Mouse (Mus musculus): ENCODE results near the gene Hivep3. TPM values are rescaled to one million over a fixed set of nuclear protein-coding genes. Genes with fewer than 3 reads are reported as not detected.

Gene Hivep3
- polyA plus RNA-seq, 1 experiment from 2014 or later = 17.1 TPM

- DNase-seq = no peak
- Histone ChIP-seq H3K4me2 (ENCODE audit: low read length) (no peak overlapping the region), H3K4me3 (replicated peaks; ENCODE audit: low read depth, low read length) (no peak overlapping the region), H3K27ac (replicated peaks; ENCODE audit: low read depth, low read length) (no peak overlapping the region), H3K36me3 (ENCODE audit: control insufficient read depth, insufficient read depth, low read length) (no peaks in the 10 kb centered on the region), H3K9ac (replicated peaks; ENCODE audit: low read length) (no peak overlapping the region), H3K4me1 (ENCODE audit: control insufficient read depth, insufficient read depth, low read length) (no peaks in the 10 kb centered on the region), H3K9me3 (ENCODE audit: control insufficient read depth, low read length) (no peaks in the 10 kb centered on the region), H3K27me3 (ENCODE audit: control insufficient read depth, insufficient read depth, low read length) (no peaks in the 10 kb centered on the region)
- no peak for ATAC-seq (ENCODE audit: low FRiP score, low TSS enrichment)
- WGBS = 89% methylated on average over 7 of the region's 7 CpGs
Measured at GRCm38 (mm10) chr4:120045871-120046270, 312.3 kb downstream of the Hivep3 start.

GRCm38 (mm10) chr4:120047060-120047459 lies 313.5 kb downstream of the Hivep3 start:
- no peaks in the 10 kb centered on the region for H3K27me3 ChIP-seq (ENCODE audit: control insufficient read depth, insufficient read depth, low read length)
- no peaks in the 10 kb centered on the region for H3K36me3 ChIP-seq (ENCODE audit: control insufficient read depth, insufficient read depth, low read length)
- DNase-seq (no peak), ATAC-seq (ENCODE audit: low FRiP score, low TSS enrichment) (no peak)
- WGBS = 35% methylated on average over 4 of the region's 4 CpGs
- H3K27ac ChIP-seq (replicated peaks; ENCODE audit: low read depth, low read length) = no peak overlapping the region
- H3K9ac ChIP-seq (replicated peaks; ENCODE audit: low read length) = no peak overlapping the region
- no peak overlapping the region for H3K4me2 ChIP-seq (ENCODE audit: low read length)
- H3K4me1 ChIP-seq (ENCODE audit: control insufficient read depth, insufficient read depth, low read length) = no peaks in the 10 kb centered on the region
- no peak overlapping the region for H3K4me3 ChIP-seq (replicated peaks; ENCODE audit: low read depth, low read length)
- no peaks in the 10 kb centered on the region for H3K9me3 ChIP-seq (ENCODE audit: control insufficient read depth, low read length)

GRCm38 (mm10) chr4:120048274-120048673 lies 314.7 kb downstream of the Hivep3 start:
- Histone ChIP-seq H3K27me3 (ENCODE audit: control insufficient read depth, insufficient read depth, low read length) (no peaks in the 10 kb centered on the region), H3K4me3 (replicated peaks; ENCODE audit: low read depth, low read length) (no peak overlapping the region), H3K27ac (replicated peaks; ENCODE audit: low read depth, low read length) (no peak overlapping the region), H3K9ac (replicated peaks; ENCODE audit: low read length) (no peak overlapping the region), H3K9me3 (ENCODE audit: control insufficient read depth, low read length) (no peaks in the 10 kb centered on the region), H3K4me1 (ENCODE audit: control insufficient read depth, insufficient read depth, low read length) (no peaks in the 10 kb centered on the region), H3K36me3 (ENCODE audit: control insufficient read depth, insufficient read depth, low read length) (no peaks in the 10 kb centered on the region), H3K4me2 (ENCODE audit: low read length) (no peak overlapping the region)
- no peak for ATAC-seq (ENCODE audit: low FRiP score, low TSS enrichment)
- 79% methylated on average over 4 of the region's 4 CpGs for WGBS
- no peak for DNase-seq

- WGBS = 88% methylated on average over 3 of the region's 3 CpGs
- no peaks in the 10 kb centered on the region for H3K9me3 ChIP-seq (ENCODE audit: control insufficient read depth, low read length)
- no peak overlapping the region for H3K4me2 ChIP-seq (ENCODE audit: low read length)
- H3K27ac ChIP-seq (replicated peaks; ENCODE audit: low read depth, low read length) = no peak overlapping the region
- no peak overlapping the region for H3K4me3 ChIP-seq (replicated peaks; ENCODE audit: low read depth, low read length)
- H3K9ac ChIP-seq (replicated peaks; ENCODE audit: low read length) = no peak overlapping the region
- DNase-seq (no peak), ATAC-seq (ENCODE audit: low FRiP score, low TSS enrichment) (no peak)
- no peaks in the 10 kb centered on the region for H3K4me1 ChIP-seq (ENCODE audit: control insufficient read depth, insufficient read depth, low read length)
- no peaks in the 10 kb centered on the region for H3K36me3 ChIP-seq (ENCODE audit: control insufficient read depth, insufficient read depth, low read length)
- no peaks in the 10 kb centered on the region for H3K27me3 ChIP-seq (ENCODE audit: control insufficient read depth, insufficient read depth, low read length)
Measured at GRCm38 (mm10) chr4:120049857-120050256, 316.3 kb downstream of the Hivep3 start.

GRCm38 (mm10) chr4:120052481-120052880 lies 318.9 kb downstream of the Hivep3 start:
- DNase-seq (no peak), ATAC-seq (ENCODE audit: low FRiP score, low TSS enrichment) (no peak)
- no peak overlapping the region for H3K9ac ChIP-seq (replicated peaks; ENCODE audit: low read length)
- no peaks in the 10 kb centered on the region for H3K27me3 ChIP-seq (ENCODE audit: control insufficient read depth, insufficient read depth, low read length)
- no peaks in the 10 kb centered on the region for H3K4me1 ChIP-seq (ENCODE audit: control insufficient read depth, insufficient read depth, low read length)
- no peak overlapping the region for H3K27ac ChIP-seq (replicated peaks; ENCODE audit: low read depth, low read length)
- no peak overlapping the region for H3K4me2 ChIP-seq (ENCODE audit: low read length)
- no peaks in the 10 kb centered on the region for H3K9me3 ChIP-seq (ENCODE audit: control insufficient read depth, low read length)
- H3K4me3 ChIP-seq (replicated peaks; ENCODE audit: low read depth, low read length) = no peak overlapping the region
- H3K36me3 ChIP-seq (ENCODE audit: control insufficient read depth, insufficient read depth, low read length) = no peaks in the 10 kb centered on the region

- DNase-seq (no peak), ATAC-seq (ENCODE audit: low FRiP score, low TSS enrichment) (no peak)
- Histone ChIP-seq H3K27me3 (ENCODE audit: control insufficient read depth, insufficient read depth, low read length) (no peaks in the 10 kb centered on the region), H3K27ac (replicated peaks; ENCODE audit: low read depth, low read length) (no peak overlapping the region), H3K36me3 (ENCODE audit: control insufficient read depth, insufficient read depth, low read length) (no peaks in the 10 kb centered on the region), H3K4me3 (replicated peaks; ENCODE audit: low read depth, low read length) (no peak overlapping the region), H3K9me3 (ENCODE audit: control insufficient read depth, low read length) (no peaks in the 10 kb centered on the region), H3K4me2 (ENCODE audit: low read length) (no peak overlapping the region), H3K9ac (replicated peaks; ENCODE audit: low read length) (no peak overlapping the region), H3K4me1 (ENCODE audit: control insufficient read depth, insufficient read depth, low read length) (no peaks in the 10 kb centered on the region)
- 94% methylated on average over 11 of the region's 11 CpGs for WGBS
Measured at GRCm38 (mm10) chr4:120053026-120054005, 319.7 kb downstream of the Hivep3 start.

- Histone ChIP-seq H3K27ac (replicated peaks; ENCODE audit: low read depth, low read length) (no peak overlapping the region), H3K9ac (replicated peaks; ENCODE audit: low read length) (no peak overlapping the region), H3K9me3 (ENCODE audit: control insufficient read depth, low read length) (no peaks in the 10 kb centered on the region), H3K4me1 (ENCODE audit: control insufficient read depth, insufficient read depth, low read length) (no peaks in the 10 kb centered on the region), H3K4me3 (replicated peaks; ENCODE audit: low read depth, low read length) (no peak overlapping the region), H3K27me3 (ENCODE audit: control insufficient read depth, insufficient read depth, low read length) (no peaks in the 10 kb centered on the region), H3K36me3 (ENCODE audit: control insufficient read depth, insufficient read depth, low read length) (no peaks in the 10 kb centered on the region), H3K4me2 (ENCODE audit: low read length) (no peak overlapping the region)
- no peak for DNase-seq
- no peak for ATAC-seq (ENCODE audit: low FRiP score, low TSS enrichment)
- WGBS = 70% methylated on average over 9 of the region's 9 CpGs
Measured at GRCm38 (mm10) chr4:120054145-120054544, 320.6 kb downstream of the Hivep3 start.

- Histone ChIP-seq H3K9me3 (ENCODE audit: control insufficient read depth, low read length) (no peaks in the 10 kb centered on the region), H3K4me2 (ENCODE audit: low read length) (no peak overlapping the region), H3K9ac (replicated peaks; ENCODE audit: low read length) (no peak overlapping the region), H3K27me3 (ENCODE audit: control insufficient read depth, insufficient read depth, low read length) (no peaks in the 10 kb centered on the region), H3K4me1 (ENCODE audit: control insufficient read depth, insufficient read depth, low read length) (peaks cover 3% of the 10 kb centered on the region; the same call in 1 of the 2 replicates), H3K36me3 (ENCODE audit: control insufficient read depth, insufficient read depth, low read length) (no peaks in the 10 kb centered on the region), H3K27ac (replicated peaks; ENCODE audit: low read depth, low read length) (no peak overlapping the region), H3K4me3 (replicated peaks; ENCODE audit: low read depth, low read length) (no peak overlapping the region)
- WGBS = 96% methylated on average over 9 of the region's 9 CpGs
- no peak for ATAC-seq (ENCODE audit: low FRiP score, low TSS enrichment)
- DNase-seq = no peak
Measured at GRCm38 (mm10) chr4:120056451-120056850, 322.9 kb downstream of the Hivep3 start.

GRCm38 (mm10) chr4:120057529-120057928 lies 323.9 kb downstream of the Hivep3 start:
- H3K9me3 ChIP-seq (ENCODE audit: control insufficient read depth, low read length) = no peaks in the 10 kb centered on the region
- H3K36me3 ChIP-seq (ENCODE audit: control insufficient read depth, insufficient read depth, low read length) = no peaks in the 10 kb centered on the region
- H3K27ac ChIP-seq (replicated peaks; ENCODE audit: low read depth, low read length) = no peak overlapping the region
- no peaks in the 10 kb centered on the region for H3K27me3 ChIP-seq (ENCODE audit: control insufficient read depth, insufficient read depth, low read length)
- H3K9ac ChIP-seq (replicated peaks; ENCODE audit: low read length) = no peak overlapping the region
- WGBS = 82% methylated on average over 8 of the region's 8 CpGs
- no peak overlapping the region for H3K4me2 ChIP-seq (ENCODE audit: low read length)
- peaks cover 3% of the 10 kb centered on the region; the same call in 1 of the 2 replicates for H3K4me1 ChIP-seq (ENCODE audit: control insufficient read depth, insufficient read depth, low read length)
- DNase-seq (no peak), ATAC-seq (ENCODE audit: low FRiP score, low TSS enrichment) (no peak)
- H3K4me3 ChIP-seq (replicated peaks; ENCODE audit: low read depth, low read length) = no peak overlapping the region

All from midbrain, embryonic 14.5 days (tissue).